Mouse (Mus musculus): ENCODE measurements around the gene Rreb1. TPM values are rescaled to one million over a fixed set of nuclear protein-coding genes. Genes with fewer than 3 reads are reported as not detected.
A peak's percentile ranks its signal among the peaks of the same experiment; 100 is the strongest.

The Rreb1 gene
- polyA plus RNA-seq, 1 experiment from 2014 or later = 14.1 TPM

DNA sequence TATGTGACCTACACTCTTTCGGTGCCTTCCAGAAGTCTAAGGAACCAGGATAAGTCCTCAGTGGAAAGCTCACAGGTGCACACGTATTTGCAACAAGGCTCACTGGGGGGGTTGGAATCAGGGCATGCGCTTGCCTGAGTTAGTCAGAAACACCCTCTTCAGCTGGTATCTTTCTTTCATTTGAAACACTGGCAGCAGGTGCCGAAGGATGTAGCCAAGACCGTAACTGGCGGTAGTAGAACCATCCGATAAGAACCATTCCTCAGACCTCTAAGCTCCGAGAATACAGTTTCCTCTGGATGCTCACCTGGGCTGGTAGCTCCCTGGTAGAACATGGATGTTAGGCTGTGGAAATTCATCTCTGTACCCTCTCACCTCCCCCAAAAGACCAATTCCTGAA lies 20.6 kb downstream of the Rreb1 start:
- no peak for ATAC-seq (ENCODE audit: insufficient read depth, low FRiP score)
- Histone ChIP-seq H3K9ac (ENCODE audit: low read length) (no peak overlapping the region), H3K27me3 (ENCODE audit: control insufficient read depth, insufficient read depth, low read length) (no peaks in the 10 kb centered on the region), H3K4me3 (replicated peaks; ENCODE audit: low read length) (no peak overlapping the region), H3K9me3 (replicated peaks; ENCODE audit: control insufficient read depth, low read length) (no peaks in the 10 kb centered on the region), H3K27ac (ENCODE audit: low read length) (no peak overlapping the region), H3K36me3 (ENCODE audit: control insufficient read depth, insufficient read depth, low read length) (no peaks in the 10 kb centered on the region), H3K4me1 (ENCODE audit: control insufficient read depth, insufficient read depth, low read length) (no peaks in the 10 kb centered on the region), H3K4me2 (ENCODE audit: low read depth, low read length) (no peak overlapping the region)
- WGBS = 93% methylated on average over 8 of the region's 8 CpGs

DNA sequence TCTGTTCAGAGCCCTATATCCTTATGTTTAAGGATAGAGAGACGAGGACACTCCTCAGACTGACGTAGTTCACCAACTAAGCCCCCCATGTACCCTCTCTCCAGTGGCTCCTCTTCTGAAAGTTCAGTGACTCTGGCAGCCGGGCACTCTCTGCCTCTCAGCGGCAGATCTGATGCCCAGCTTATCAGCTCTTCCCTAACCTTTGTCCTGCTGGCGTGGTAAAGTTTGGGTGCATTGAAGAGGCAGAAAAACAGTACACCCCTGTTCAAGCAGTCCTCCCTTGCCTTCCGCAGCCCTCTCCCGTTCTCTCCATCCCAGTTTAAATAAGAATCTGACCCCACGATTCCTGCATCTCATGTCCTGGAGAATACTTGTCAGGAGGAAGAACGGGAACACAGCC lies 21.2 kb downstream of the Rreb1 start:
- ATAC-seq (ENCODE audit: insufficient read depth, low FRiP score) = no peak
- 70% methylated on average over 9 of the region's 9 CpGs for WGBS

DNA sequence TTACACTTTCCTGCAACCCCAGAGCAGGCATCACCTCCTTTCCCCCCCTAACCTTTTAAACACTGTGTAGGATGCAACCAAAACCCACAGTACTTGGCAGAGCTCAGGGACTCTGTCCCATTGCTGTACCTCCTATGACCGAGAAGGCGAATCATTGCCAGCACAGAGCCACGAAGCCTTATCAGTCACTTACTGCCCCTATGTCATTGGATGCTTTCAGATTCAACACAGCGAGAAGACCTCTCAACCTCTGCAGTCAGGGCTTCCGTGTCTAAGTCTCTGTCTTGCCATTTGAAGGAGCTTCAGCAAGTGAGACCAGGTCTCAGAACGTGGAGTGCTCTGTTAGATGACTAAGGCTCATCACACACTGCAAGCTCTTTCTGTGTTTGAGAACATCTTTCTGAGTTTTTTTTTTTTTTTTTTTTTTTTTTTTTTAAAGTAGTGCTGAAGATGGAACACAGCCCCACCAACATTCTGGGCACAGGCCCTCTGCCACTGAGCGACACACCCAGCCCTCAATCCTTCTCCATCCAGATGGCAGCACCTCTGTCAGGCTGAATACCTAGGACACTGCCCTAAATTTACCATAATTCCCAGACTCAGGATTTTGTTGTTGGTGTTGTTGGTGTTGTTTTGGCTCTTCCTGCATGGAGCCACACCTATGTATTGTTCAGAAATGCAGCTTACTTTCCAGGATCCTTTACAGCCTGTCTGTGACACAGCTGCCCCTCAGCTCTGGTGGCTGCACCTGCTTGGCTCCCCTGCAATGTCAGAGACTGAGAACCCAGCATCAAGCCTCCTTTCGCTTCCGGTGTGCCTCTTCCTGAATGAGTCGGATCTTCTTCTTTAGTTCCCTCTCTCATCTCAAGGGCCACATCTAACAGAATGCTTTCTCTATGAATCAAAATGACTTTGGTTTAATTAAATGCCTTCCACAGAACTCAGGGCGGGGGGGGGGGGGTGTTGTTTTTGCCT lies 23.2 kb downstream of the Rreb1 start:
- Histone ChIP-seq H3K4me2 (ENCODE audit: low read depth, low read length) (no peak overlapping the region), H3K27ac (ENCODE audit: low read length) (no peak overlapping the region), H3K27me3 (ENCODE audit: control insufficient read depth, insufficient read depth, low read length) (no peaks in the 10 kb centered on the region), H3K4me3 (replicated peaks; ENCODE audit: low read length) (no peak overlapping the region), H3K9me3 (replicated peaks; ENCODE audit: control insufficient read depth, low read length) (no peaks in the 10 kb centered on the region), H3K4me1 (ENCODE audit: control insufficient read depth, insufficient read depth, low read length) (no peaks in the 10 kb centered on the region), H3K9ac (ENCODE audit: low read length) (no peak overlapping the region), H3K36me3 (ENCODE audit: control insufficient read depth, insufficient read depth, low read length) (no peaks in the 10 kb centered on the region)
- WGBS = 70% methylated on average over 11 of the region's 11 CpGs
- no peak for ATAC-seq (ENCODE audit: insufficient read depth, low FRiP score)

More for the DNA sequence above, 21.2 kb downstream of the Rreb1 start:
- Histone ChIP-seq H3K4me2 (ENCODE audit: low read depth, low read length) (no peak overlapping the region), H3K36me3 (ENCODE audit: control insufficient read depth, insufficient read depth, low read length) (no peaks in the 10 kb centered on the region), H3K9me3 (replicated peaks; ENCODE audit: control insufficient read depth, low read length) (no peaks in the 10 kb centered on the region), H3K9ac (ENCODE audit: low read length) (no peak overlapping the region), H3K27ac (ENCODE audit: low read length) (no peak overlapping the region), H3K4me3 (replicated peaks; ENCODE audit: low read length) (no peak overlapping the region), H3K27me3 (ENCODE audit: control insufficient read depth, insufficient read depth, low read length) (no peaks in the 10 kb centered on the region), H3K4me1 (ENCODE audit: control insufficient read depth, insufficient read depth, low read length) (no peaks in the 10 kb centered on the region)

DNA sequence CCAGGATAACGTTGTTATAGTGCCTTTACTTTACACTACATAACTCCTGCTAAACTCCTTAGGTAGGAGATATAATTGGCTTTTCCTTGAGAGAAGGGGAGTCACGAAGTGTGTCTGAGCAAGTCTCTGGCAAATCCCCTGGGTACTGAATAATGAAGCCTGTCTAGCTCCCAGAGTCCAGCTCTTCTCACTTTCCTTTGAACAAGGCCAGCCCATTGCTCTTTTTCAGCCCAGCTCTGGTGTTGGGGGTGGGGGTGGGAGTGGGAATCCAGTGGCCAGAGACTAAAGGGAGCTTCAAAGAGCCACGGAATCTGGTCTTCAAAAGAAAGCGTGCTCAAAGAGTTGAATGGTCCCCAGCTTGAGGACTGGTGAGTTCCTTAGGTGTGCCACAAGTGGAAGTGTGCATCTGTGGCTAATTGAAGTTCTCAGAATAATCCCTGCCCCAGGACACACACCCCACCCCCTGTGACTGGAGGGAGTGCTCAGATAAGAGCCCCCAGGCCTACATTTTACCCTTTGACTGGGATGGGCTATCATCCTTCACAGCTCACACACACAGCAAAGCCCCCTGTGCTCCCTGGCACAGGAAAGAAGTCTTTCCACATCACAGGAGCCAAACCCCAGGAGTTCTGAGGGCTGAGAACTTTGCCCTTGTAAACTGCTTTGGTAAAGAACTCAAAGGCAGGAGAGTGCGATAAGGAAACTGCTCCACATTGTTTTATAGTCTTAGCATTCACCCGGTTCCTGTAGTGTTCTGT lies 24.2 kb downstream of the Rreb1 start:
- WGBS = 32% methylated on average over 6 of the region's 6 CpGs
- Histone ChIP-seq H3K27ac (ENCODE audit: low read length) (peak overlapping the region; percentile 69), H3K9me3 (replicated peaks; ENCODE audit: control insufficient read depth, low read length) (no peaks in the 10 kb centered on the region), H3K36me3 (ENCODE audit: control insufficient read depth, insufficient read depth, low read length) (no peaks in the 10 kb centered on the region), H3K4me2 (ENCODE audit: low read depth, low read length) (no peak overlapping the region), H3K4me3 (replicated peaks; ENCODE audit: low read length) (no peak overlapping the region), H3K9ac (ENCODE audit: low read length) (no peak overlapping the region), H3K27me3 (ENCODE audit: control insufficient read depth, insufficient read depth, low read length) (no peaks in the 10 kb centered on the region), H3K4me1 (ENCODE audit: control insufficient read depth, insufficient read depth, low read length) (no peaks in the 10 kb centered on the region)
- ATAC-seq (ENCODE audit: insufficient read depth, low FRiP score) = peak; percentile 50

DNA sequence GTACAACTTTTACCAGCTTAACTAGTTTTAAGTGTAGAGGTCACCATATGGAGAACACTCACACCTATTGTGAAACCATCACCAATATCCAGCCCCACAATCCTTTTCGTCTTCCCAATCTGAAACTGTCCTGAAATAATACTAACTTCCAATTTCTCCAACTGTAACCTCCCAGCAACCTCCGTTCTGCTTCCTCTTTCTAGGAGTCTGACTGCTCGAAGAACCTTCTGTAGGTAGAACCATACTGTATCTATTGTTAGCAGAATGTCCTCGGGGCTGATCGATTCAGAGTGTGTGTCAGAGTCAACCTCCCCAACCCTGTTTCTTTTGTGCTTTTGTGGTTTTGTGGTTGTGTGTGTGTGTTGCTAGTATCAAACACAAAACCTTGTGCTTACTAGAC lies 25.0 kb downstream of the Rreb1 start:
- H3K27me3 ChIP-seq (ENCODE audit: control insufficient read depth, insufficient read depth, low read length) = no peaks in the 10 kb centered on the region
- H3K36me3 ChIP-seq (ENCODE audit: control insufficient read depth, insufficient read depth, low read length) = no peaks in the 10 kb centered on the region
- no peak overlapping the region for H3K27ac ChIP-seq (ENCODE audit: low read length)
- no peak overlapping the region for H3K9ac ChIP-seq (ENCODE audit: low read length)
- no peak for ATAC-seq (ENCODE audit: insufficient read depth, low FRiP score)
- no peak overlapping the region for H3K4me3 ChIP-seq (replicated peaks; ENCODE audit: low read length)
- H3K9me3 ChIP-seq (replicated peaks; ENCODE audit: control insufficient read depth, low read length) = no peaks in the 10 kb centered on the region
- no peaks in the 10 kb centered on the region for H3K4me1 ChIP-seq (ENCODE audit: control insufficient read depth, insufficient read depth, low read length)
- no peak overlapping the region for H3K4me2 ChIP-seq (ENCODE audit: low read depth, low read length)
- 76% methylated on average over 5 of the region's 5 CpGs for WGBS

DNA sequence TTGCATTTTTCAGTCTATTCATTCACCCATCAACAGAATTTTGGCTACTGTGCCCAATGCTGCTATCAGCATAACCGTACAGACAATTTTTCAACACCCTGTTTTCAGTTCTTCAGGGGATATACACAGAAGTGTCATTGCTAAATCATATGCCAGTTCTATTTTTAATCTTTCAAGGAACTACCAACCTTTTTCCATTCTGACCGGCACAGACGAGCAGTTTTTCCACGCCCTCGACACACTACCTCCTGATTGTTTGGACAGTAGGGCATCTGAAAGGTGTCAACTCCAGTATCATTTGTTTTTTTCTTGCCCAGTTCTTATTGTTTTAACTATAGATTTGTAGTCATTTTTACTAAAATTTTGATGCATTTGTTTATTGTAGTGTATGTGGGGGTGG lies 25.8 kb downstream of the Rreb1 start:
- Histone ChIP-seq H3K9me3 (replicated peaks; ENCODE audit: control insufficient read depth, low read length) (no peaks in the 10 kb centered on the region), H3K4me3 (replicated peaks; ENCODE audit: low read length) (no peak overlapping the region), H3K27me3 (ENCODE audit: control insufficient read depth, insufficient read depth, low read length) (no peaks in the 10 kb centered on the region), H3K9ac (ENCODE audit: low read length) (no peak overlapping the region), H3K36me3 (ENCODE audit: control insufficient read depth, insufficient read depth, low read length) (no peaks in the 10 kb centered on the region), H3K4me1 (ENCODE audit: control insufficient read depth, insufficient read depth, low read length) (no peaks in the 10 kb centered on the region), H3K4me2 (ENCODE audit: low read depth, low read length) (no peak overlapping the region), H3K27ac (ENCODE audit: low read length) (no peak overlapping the region)
- WGBS = 66% methylated on average over 5 of the region's 5 CpGs
- ATAC-seq (ENCODE audit: insufficient read depth, low FRiP score) = no peak

DNA sequence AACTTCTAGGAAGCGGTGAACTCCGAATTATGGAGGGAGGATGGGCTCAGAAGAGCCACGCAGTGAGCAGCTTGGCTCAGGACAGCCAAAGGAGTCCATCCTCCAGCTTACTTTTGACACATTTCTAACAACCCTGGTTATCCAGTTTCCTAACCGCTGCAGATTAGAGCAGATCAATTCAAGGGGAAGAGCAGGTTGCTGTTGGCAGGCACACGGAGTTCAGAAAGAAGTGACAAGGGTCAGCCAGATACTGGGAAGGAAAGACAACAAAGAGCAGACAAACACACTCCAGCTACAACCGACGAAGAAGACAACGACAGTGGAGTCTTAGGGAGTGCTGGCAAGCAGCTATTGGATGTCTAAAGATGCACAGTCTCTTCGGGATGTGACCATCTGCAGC lies 36.8 kb downstream of the Rreb1 start:
- H3K9me3 ChIP-seq (replicated peaks; ENCODE audit: control insufficient read depth, low read length) = no peaks in the 10 kb centered on the region
- no peak overlapping the region for H3K4me3 ChIP-seq (replicated peaks; ENCODE audit: low read length)
- H3K36me3 ChIP-seq (ENCODE audit: control insufficient read depth, insufficient read depth, low read length) = no peaks in the 10 kb centered on the region
- H3K27me3 ChIP-seq (ENCODE audit: control insufficient read depth, insufficient read depth, low read length) = no peaks in the 10 kb centered on the region
- H3K4me2 ChIP-seq (ENCODE audit: low read depth, low read length) = no peak overlapping the region
- no peak overlapping the region for H3K9ac ChIP-seq (ENCODE audit: low read length)
- 64% methylated on average over 9 of the region's 9 CpGs for WGBS
- no peak for ATAC-seq (ENCODE audit: insufficient read depth, low FRiP score)
- no peak overlapping the region for H3K27ac ChIP-seq (ENCODE audit: low read length)
- no peaks in the 10 kb centered on the region for H3K4me1 ChIP-seq (ENCODE audit: control insufficient read depth, insufficient read depth, low read length)

DNA sequence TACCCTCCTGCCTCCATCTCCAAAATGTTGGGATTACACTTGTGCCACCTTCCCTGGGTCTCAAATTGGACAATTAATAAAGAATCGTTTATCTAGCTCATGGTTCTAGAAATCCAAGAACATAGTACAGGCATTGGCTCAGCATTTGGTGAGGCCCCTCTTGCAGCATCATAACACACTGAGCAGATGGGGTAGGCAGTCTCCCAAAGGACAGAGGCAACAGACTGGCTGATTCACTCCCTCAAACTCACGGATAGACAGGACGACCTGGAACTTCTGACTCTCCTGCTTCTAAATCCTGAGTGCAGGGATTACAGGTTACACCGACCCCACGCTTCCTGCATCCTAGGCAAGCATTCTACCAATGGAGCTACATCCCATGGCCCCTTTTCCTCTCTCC lies 38.5 kb downstream of the Rreb1 start:
- WGBS = 82% methylated on average over 5 of the region's 5 CpGs

DNA sequence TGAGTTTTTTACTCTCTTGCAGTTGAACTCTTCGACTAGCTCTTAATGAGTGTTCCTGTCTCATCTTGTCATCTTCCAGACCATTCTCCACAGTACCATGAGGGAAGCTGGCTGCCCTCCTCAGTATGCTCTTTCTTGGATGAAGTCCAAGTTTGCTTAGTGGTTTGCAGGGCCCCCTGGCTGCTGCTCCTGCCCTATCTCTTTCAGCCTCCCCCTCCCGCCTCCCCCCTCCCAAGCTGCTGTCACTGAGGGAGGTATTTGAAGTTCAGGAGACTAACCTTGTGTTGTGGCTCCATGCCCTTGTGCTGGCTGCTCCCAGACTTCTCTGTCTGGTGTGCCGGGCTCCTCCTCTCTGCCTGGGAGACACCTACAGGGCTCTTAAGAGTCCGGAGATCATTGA lies 43.2 kb downstream of the Rreb1 start:
- no peaks in the 10 kb centered on the region for H3K36me3 ChIP-seq (ENCODE audit: control insufficient read depth, insufficient read depth, low read length)
- H3K4me3 ChIP-seq (replicated peaks; ENCODE audit: low read length) = no peak overlapping the region
- no peak overlapping the region for H3K4me2 ChIP-seq (ENCODE audit: low read depth, low read length)
- peaks cover 12% of the 10 kb centered on the region for H3K4me1 ChIP-seq (ENCODE audit: control insufficient read depth, insufficient read depth, low read length)
- H3K9ac ChIP-seq (ENCODE audit: low read length) = no peak overlapping the region
- H3K9me3 ChIP-seq (replicated peaks; ENCODE audit: control insufficient read depth, low read length) = no peaks in the 10 kb centered on the region
- peak; percentile 22; the same call in 1 of the 2 replicates for ATAC-seq (ENCODE audit: insufficient read depth, low FRiP score)
- H3K27me3 ChIP-seq (ENCODE audit: control insufficient read depth, insufficient read depth, low read length) = no peaks in the 10 kb centered on the region
- whole genome bisulfite sequencing = 11% methylated on average over 4 of the region's 4 CpGs
- H3K27ac ChIP-seq (ENCODE audit: low read length) = no peak overlapping the region

More for the DNA sequence above, 38.5 kb downstream of the Rreb1 start:
- Histone ChIP-seq H3K27ac (ENCODE audit: low read length) (no peak overlapping the region), H3K27me3 (ENCODE audit: control insufficient read depth, insufficient read depth, low read length) (no peaks in the 10 kb centered on the region), H3K9me3 (replicated peaks; ENCODE audit: control insufficient read depth, low read length) (no peaks in the 10 kb centered on the region), H3K4me1 (ENCODE audit: control insufficient read depth, insufficient read depth, low read length) (peaks cover 5% of the 10 kb centered on the region; the same call in 1 of the 2 replicates), H3K4me3 (replicated peaks; ENCODE audit: low read length) (no peak overlapping the region), H3K36me3 (ENCODE audit: control insufficient read depth, insufficient read depth, low read length) (no peaks in the 10 kb centered on the region), H3K9ac (ENCODE audit: low read length) (no peak overlapping the region), H3K4me2 (ENCODE audit: low read depth, low read length) (no peak overlapping the region)
- no peak for ATAC-seq (ENCODE audit: insufficient read depth, low FRiP score)

Data from stomach, embryonic 16.5 days (tissue).